Mouse (Mus musculus) heart, adult 2 months (tissue): Measurements from ENCODE around the gene Snrpg.

ENCODE experiments used
- CTCF ChIP-seq: fragments of 200-600 bp; IDR thresholded peaks from 2 replicates; pipeline ENCODE4 v1.8.1; 2022; ENCODE audit warnings: antibody characterized with exemption, mild to moderate bottlenecking, moderate library complexity
- EP300 ChIP-seq: fragments of 200-500 bp; IDR thresholded peaks from 2 replicates; pipeline ENCODE4 v1.6.1; 2011; ENCODE audit warnings: low read depth, low read length, control low read depth; ENCODE audit not compliant: insufficient read depth
- POLR2A ChIP-seq: fragments of 200-500 bp; IDR thresholded peaks from 2 replicates; pipeline ENCODE4 v1.6.1; 2011; ENCODE audit warnings: mild to moderate bottlenecking, low read depth, low read length, control low read depth; ENCODE audit not compliant: insufficient read depth

DNA sequence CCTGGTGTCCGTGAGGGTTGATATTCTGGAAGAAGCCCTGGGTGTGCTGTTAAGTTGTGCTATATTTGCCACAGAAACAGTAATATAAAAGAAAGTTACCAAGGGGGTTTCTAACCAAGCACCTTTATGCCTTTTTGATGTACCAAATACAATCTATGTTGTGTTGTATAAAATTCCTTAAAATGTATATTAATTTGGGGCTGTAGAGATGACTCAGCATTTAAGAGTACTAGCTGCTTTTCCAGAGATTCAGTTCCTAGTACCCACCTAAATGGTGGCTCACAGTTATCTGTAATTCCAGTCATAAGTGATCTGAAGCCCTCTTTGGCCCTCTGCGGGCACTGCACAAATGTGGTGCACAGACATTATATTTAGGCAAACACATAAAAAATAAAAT lies 4.3 kb upstream of the Snrpg start:
- no peak for TF ChIP-seq POLR2A
- no peak for TF ChIP-seq EP300
- no peak for TF ChIP-seq CTCF
